Mouse (Mus musculus) hindbrain, embryonic 16.5 days (tissue): ENCODE measurements around the gene Csnk2a1. TPM values are rescaled to one million over a fixed set of nuclear protein-coding genes. Genes with fewer than 3 reads are reported as not detected.
"Not testable (repeated sequence)": the region's sequence is repeated elsewhere in the genome, so short reads cannot be mapped to it uniquely, and the experiment has no call there.

Source experiments
- ATAC-seq: fragments of 200-750 bp; cut with Nextera tagmentation; 2 replicates; pipeline ENCODE4 v1.8.0; 2017; ENCODE audit warnings: moderate TSS enrichment, moderate library complexity
- H3K27ac ChIP-seq: fragments of 300-500 bp; sonication (generic); 2 replicates; pipeline ENCODE4 v1.5.1; 2014; ENCODE audit warnings: low read depth, mild to moderate bottlenecking, control low read depth, low read length, moderate library complexity
- H3K27me3 ChIP-seq: fragments of 300-500 bp; sonication (generic); replicated peaks from 2 replicates; pipeline ENCODE4 v1.6.1; 2014; ENCODE audit warnings: low read length; ENCODE audit not compliant: control insufficient read depth, insufficient read depth
- H3K36me3 ChIP-seq: fragments of 300-500 bp; sonication (generic); 2 replicates; pipeline ENCODE4 v1.6.1; 2014; ENCODE audit warnings: mild to moderate bottlenecking, low read length, moderate library complexity, mixed read lengths; ENCODE audit not compliant: control insufficient read depth, insufficient read depth
- H3K4me1 ChIP-seq: fragments of 300-500 bp; sonication (generic); 2 replicates; pipeline ENCODE4 v1.6.1; 2014; ENCODE audit warnings: low read depth, low read length; ENCODE audit not compliant: control insufficient read depth, insufficient read depth
- H3K4me2 ChIP-seq: fragments of 300-500 bp; sonication (generic); 2 replicates; pipeline ENCODE4 v1.6.1; 2014; ENCODE audit warnings: mild to moderate bottlenecking, low read length, control low read depth, moderate library complexity
- H3K4me3 ChIP-seq: fragments of 300-500 bp; sonication (generic); 2 replicates; pipeline ENCODE4 v1.5.1; 2014; ENCODE audit warnings: mild to moderate bottlenecking, low read length, control low read depth, moderate library complexity
- H3K9ac ChIP-seq: fragments of 300-500 bp; sonication (generic); 2 replicates; pipeline ENCODE4 v1.6.1; 2014; ENCODE audit warnings: low read depth, mild to moderate bottlenecking, control low read depth, low read length, moderate library complexity
- H3K9me3 ChIP-seq: fragments of 300-500 bp; sonication (generic); 2 replicates; pipeline ENCODE4 v1.6.1; 2014; ENCODE audit warnings: mild to moderate bottlenecking, low read length, moderate library complexity; ENCODE audit not compliant: control insufficient read depth
- WGBS: fragments of 180-500 bp; shearing (Covaris S2); extraction: QIAGEN DNeasy Blood & Tissue Kit; methylation state at CpG from one replicate; pipeline ENCODE4 v1.1.7; 2014; 5-methylcytosine and 5-hydroxymethylcytosine counted together
- polyA plus RNA-seq: library from polyadenylated mRNA; unstranded; fragments of >200 nt; fragmentation: Nextera tagmentation; extraction: Ambion mirVana; gene quantifications from 2 replicates; pipeline ENCODE4 v1.2.1, GENCODE M21; 2015

Csnk2a1 gene
- polyA plus RNA-seq, 1 experiment from 2014 or later = 93.6 TPM

GRCm38 (mm10) chr2:152273639-152274038 lies 47.0 kb downstream of the Csnk2a1 start:
- H3K9me3 ChIP-seq = no peaks in the 10 kb centered on the region

GRCm38 (mm10) chr2:152281407-152281806 lies 54.8 kb downstream of the Csnk2a1 start:
- WGBS = 96% methylated on average over 3 of the region's 3 CpGs
- Histone ChIP-seq H3K4me1 (no peaks in the 10 kb centered on the region), H3K4me2 (no peak overlapping the region), H3K9ac (no peak overlapping the region), H3K9me3 (no peaks in the 10 kb centered on the region), H3K4me3 (no peak overlapping the region), H3K27ac (no peak overlapping the region), H3K36me3 (peaks cover 30% of the 10 kb centered on the region), H3K27me3 (no peaks in the 10 kb centered on the region)
- no peak for ATAC-seq

More at GRCm38 (mm10) chr2:152273639-152274038, 47.0 kb downstream of the Csnk2a1 start:
- no peaks in the 10 kb centered on the region for H3K4me1 ChIP-seq
- no peaks in the 10 kb centered on the region for H3K27me3 ChIP-seq
- H3K9ac ChIP-seq = no peak overlapping the region
- no peak overlapping the region for H3K4me2 ChIP-seq
- H3K27ac ChIP-seq = no peak overlapping the region
- 91% methylated on average over 2 of the region's 2 CpGs for WGBS
- ATAC-seq = no peak
- H3K36me3 ChIP-seq = peaks cover 17% of the 10 kb centered on the region
- H3K4me3 ChIP-seq = no peak overlapping the region

GRCm38 (mm10) chr2:152287560-152287959 lies 60.9 kb downstream of the Csnk2a1 start:
- Histone ChIP-seq H3K4me2 (no peak overlapping the region), H3K9ac (no peak overlapping the region), H3K4me3 (no peak overlapping the region), H3K36me3 (peaks cover 17% of the 10 kb centered on the region), H3K9me3 (no peaks in the 10 kb centered on the region), H3K27ac (no peak overlapping the region), H3K27me3 (no peaks in the 10 kb centered on the region), H3K4me1 (no peaks in the 10 kb centered on the region)
- no peak for ATAC-seq
- 94% methylated on average over 5 of the region's 5 CpGs for WGBS

- no peak overlapping the region for H3K4me3 ChIP-seq
- peaks cover 12% of the 10 kb centered on the region; the same call in 1 of the 2 replicates for H3K36me3 ChIP-seq
- H3K9me3 ChIP-seq = no peaks in the 10 kb centered on the region
- no peaks in the 10 kb centered on the region for H3K27me3 ChIP-seq
- ATAC-seq = no peak
- no peak overlapping the region for H3K4me2 ChIP-seq
- no peak overlapping the region for H3K27ac ChIP-seq
- 85% methylated on average over 8 of the region's 8 CpGs for WGBS
- no peak overlapping the region for H3K9ac ChIP-seq
- H3K4me1 ChIP-seq = no peaks in the 10 kb centered on the region
Observed at GRCm38 (mm10) chr2:152288046-152288445, 61.4 kb downstream of the Csnk2a1 start.

- not testable (repeated sequence) for H3K36me3 ChIP-seq, H3K9ac ChIP-seq, ATAC-seq, H3K27me3 ChIP-seq, H3K4me2 ChIP-seq, H3K9me3 ChIP-seq, H3K4me1 ChIP-seq, H3K4me3 ChIP-seq, H3K27ac ChIP-seq
- 93% methylated on average over 1 of the region's 2 CpGs for WGBS
Observed at GRCm38 (mm10) chr2:152289623-152290022, 63.0 kb downstream of the Csnk2a1 start.

- 60% methylated on average over 2 of the region's 2 CpGs for WGBS
- no peaks in the 10 kb centered on the region for H3K9me3 ChIP-seq
- no peaks in the 10 kb centered on the region for H3K36me3 ChIP-seq
- ATAC-seq = no peak
- no peaks in the 10 kb centered on the region for H3K27me3 ChIP-seq
- no peak overlapping the region for H3K4me2 ChIP-seq
- H3K9ac ChIP-seq = no peak overlapping the region
- H3K4me1 ChIP-seq = peaks cover 14% of the 10 kb centered on the region
- no peak overlapping the region for H3K4me3 ChIP-seq
- H3K27ac ChIP-seq = no peak overlapping the region
Observed at GRCm38 (mm10) chr2:152292475-152292874, 65.8 kb downstream of the Csnk2a1 start.

- peak; percentile 78 for ATAC-seq
- H3K27ac ChIP-seq = peak overlapping the region; percentile 74
- peaks cover 14% of the 10 kb centered on the region for H3K4me1 ChIP-seq
- H3K4me2 ChIP-seq = peak overlapping the region; percentile 94
- 0% methylated on average over 15 of the region's 15 CpGs for WGBS
- H3K9me3 ChIP-seq = no peaks in the 10 kb centered on the region
- no peaks in the 10 kb centered on the region for H3K36me3 ChIP-seq
- peak overlapping the region; percentile 65 for H3K9ac ChIP-seq
- H3K27me3 ChIP-seq = no peaks in the 10 kb centered on the region
- H3K4me3 ChIP-seq = peak overlapping the region; percentile 98
Observed at GRCm38 (mm10) chr2:152293179-152293726, 66.6 kb downstream of the Csnk2a1 start.

- under 1% methylated on average over 67 of the region's 70 CpGs for WGBS
Observed at GRCm38 (mm10) chr2:152293727-152294475, 67.3 kb downstream of the Csnk2a1 start, which contains the start of gene Tbc1d20. TSS of gene Tbc1d20 (plus strand) at chr2:152293828.

GRCm38 (mm10) chr2:152294541-152294940 lies 67.9 kb downstream of the Csnk2a1 start:
- H3K4me3 ChIP-seq = peak overlapping the region; percentile 98
- no peaks in the 10 kb centered on the region for H3K27me3 ChIP-seq
- H3K9me3 ChIP-seq = no peaks in the 10 kb centered on the region
- H3K4me1 ChIP-seq = peaks cover 14% of the 10 kb centered on the region
- H3K27ac ChIP-seq = no peak overlapping the region; the same call in 1 of the 2 replicates
- H3K9ac ChIP-seq = peak overlapping the region; percentile 100
- no peaks in the 10 kb centered on the region; the same call in 1 of the 2 replicates for H3K36me3 ChIP-seq
- ATAC-seq = no peak
- 34% methylated on average over 5 of the region's 5 CpGs for WGBS
- H3K4me2 ChIP-seq = peak overlapping the region; percentile 94

More at GRCm38 (mm10) chr2:152293727-152294475, 67.3 kb downstream of the Csnk2a1 start, which contains the start of gene Tbc1d20:
- peak within 1 kb of the TSS; percentile 98 for H3K4me3 ChIP-seq
- no peaks in the 10 kb centered on the region; the same call in 1 of the 2 replicates for H3K36me3 ChIP-seq
- H3K27ac ChIP-seq = peak within 1 kb of the TSS; percentile 89
- peak within 1 kb of the TSS; percentile 94 for H3K4me2 ChIP-seq
- no peaks in the 10 kb centered on the region for H3K9me3 ChIP-seq
- peak; percentile 97 for ATAC-seq
- H3K27me3 ChIP-seq = no peaks in the 10 kb centered on the region
- H3K4me1 ChIP-seq = peaks cover 14% of the 10 kb centered on the region
- H3K9ac ChIP-seq = peak within 1 kb of the TSS; percentile 100
